12 mouse cellular contexts compared by ENCODE assay signal in the genomic region with DNA sequence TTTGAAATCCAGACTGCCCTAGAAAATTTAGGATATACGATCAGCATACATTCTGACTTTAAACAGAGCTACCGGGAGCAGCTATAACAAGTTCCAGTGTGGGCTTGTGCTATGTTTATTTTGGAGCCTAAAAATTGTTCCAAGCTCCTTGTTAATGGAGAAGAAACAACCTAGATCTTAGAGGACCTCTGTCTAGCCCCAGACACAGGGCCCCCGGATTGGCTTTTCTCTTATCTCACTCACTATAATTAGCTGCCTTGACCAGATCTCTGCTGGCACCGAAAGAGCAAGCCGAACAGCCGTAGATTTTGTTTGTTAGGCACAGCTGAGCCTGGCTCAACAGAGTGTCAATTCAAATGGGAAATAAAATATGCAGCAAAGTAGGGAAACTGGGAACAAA. TPM values are rescaled to one million over a fixed set of nuclear protein-coding genes. Genes with fewer than 3 reads are reported as not detected.
DNase-seq lines count a peak whose midpoint lies in the region; ATAC-seq and TF ChIP-seq lines count a peak whose summit lies in the region.
"Had no signal": no experiment of that assay in that cellular context is flagged by ENCODE, and none has a peak within 500 bp of the region (broad histone marks: within the 10 kb centered on the region; RNA-seq: fewer than 3 reads in every experiment).

No protein-coding gene starts in this region.

- peak; percentile 54 for ATAC-seq in forebrain, postnatal 0 days
- ATAC-seq in forebrain, embryonic 11.5 days (replicated peaks; ENCODE audit: low FRiP score) = no peak
- peak; percentile 57; the same call in 1 of the 2 replicates for ATAC-seq in lung, embryonic 14.5 days (ENCODE audit: insufficient read depth)
- no peak for ATAC-seq in embryonic facial prominence, embryonic 14.5 days (ENCODE audit: low read depth)
- ATAC-seq: hindbrain, postnatal 0 days had no signal

- no peaks in the 10 kb centered on the region for H3K27me3 ChIP-seq in forebrain, postnatal 0 days (ENCODE audit: insufficient read depth, low read length)
- no peaks in the 10 kb centered on the region for H3K27me3 ChIP-seq in forebrain, embryonic 11.5 days (ENCODE audit: control insufficient read depth, insufficient read depth, low read length)
- H3K27me3 ChIP-seq in lung, embryonic 14.5 days (ENCODE audit: insufficient read depth, low read length) = no peaks in the 10 kb centered on the region
- H3K27me3 ChIP-seq in embryonic facial prominence, embryonic 14.5 days (replicated peaks; ENCODE audit: control insufficient read depth, insufficient read depth, low read length) = no peaks in the 10 kb centered on the region

- TF ChIP-seq CTCF in forebrain, postnatal 0 days (IDR thresholded peaks at IDR 0.05; ENCODE audit: low read depth) = no peak
- no peak for TF ChIP-seq CTCF in lung, embryonic 14.5 days (IDR thresholded peaks at IDR 0.05; ENCODE audit: low read depth)
- no peak for TF ChIP-seq CTCF in lung, adult 2 months (IDR thresholded peaks at IDR 0.05; ENCODE audit: insufficient read depth, low read length)

- no peak overlapping the region for H3K4me2 ChIP-seq in forebrain, postnatal 0 days (ENCODE audit: low read depth)
- H3K4me2 ChIP-seq in forebrain, embryonic 11.5 days (ENCODE audit: low read depth, low read length, severe bottlenecking) = no peak overlapping the region
- peak overlapping the region; percentile 22; the same call in 1 of the 2 replicates for H3K4me2 ChIP-seq in lung, embryonic 14.5 days
- H3K4me2 ChIP-seq in embryonic facial prominence, embryonic 14.5 days (ENCODE audit: low read depth, low read length) = no peak overlapping the region

- TF ChIP-seq POLR2A in lung, adult 2 months (IDR thresholded peaks at IDR 0.05; ENCODE audit: borderline replicate concordance, extremely low read depth, low read depth, low read length) = no peak

- H3K27ac ChIP-seq in forebrain, postnatal 0 days (ENCODE audit: low read depth, low read length) = no peak overlapping the region
- H3K27ac ChIP-seq in forebrain, embryonic 11.5 days (ENCODE audit: low read depth, low read length) = no peak overlapping the region
- peak overlapping the region; percentile 63 for H3K27ac ChIP-seq in lung, embryonic 14.5 days (ENCODE audit: low read depth)
- H3K27ac ChIP-seq in embryonic facial prominence, embryonic 14.5 days (replicated peaks; ENCODE audit: low read depth, low read length) = peak overlapping the region; percentile 56; the same call in 1 of the 2 replicates
- H3K27ac ChIP-seq: hindbrain, postnatal 0 days had no signal

- H3K4me3 ChIP-seq in forebrain, postnatal 0 days (ENCODE audit: low read depth, low read length) = no peak overlapping the region
- no peak overlapping the region for H3K4me3 ChIP-seq in forebrain, embryonic 11.5 days (ENCODE audit: low read depth, low read length)
- no peak overlapping the region for H3K4me3 ChIP-seq in lung, embryonic 14.5 days (ENCODE audit: low read depth, low read length)
- no peak overlapping the region for H3K4me3 ChIP-seq in lung, adult 2 months (replicated peaks; ENCODE audit: extremely low read depth, low read depth, low read length)
- no peak overlapping the region for H3K4me3 ChIP-seq in embryonic facial prominence, embryonic 14.5 days (ENCODE audit: low read depth, low read length)
- H3K4me3 ChIP-seq: myocyte had no signal

- DNase-seq in forebrain, postnatal 0 days = no peak
- DNase-seq in forebrain, embryonic 11.5 days (ENCODE audit: low spot score) = no peak
- peak; percentile 52 for DNase-seq in lung, embryonic 14.5 days
- no peak for DNase-seq in lung, adult 2 months
- peak; percentile 39 for DNase-seq in embryonic facial prominence, embryonic 14.5 days (ENCODE audit: low spot score)
- DNase-seq in layer of hippocampus, adult 8-10 months (ENCODE audit: low spot score in 2 of 2) = peak; percentile 46 to 52
- DNase-seq in thymus, postnatal 0 days (ENCODE audit: low spot score) = no peak
- no peak for DNase-seq in thymus, postnatal 25 days
- DNase-seq: lung, postnatal 4 days; retina, postnatal 1 day had no signal

- H3K9me3 ChIP-seq in forebrain, postnatal 0 days (ENCODE audit: low read length) = no peaks in the 10 kb centered on the region
- H3K9me3 ChIP-seq in forebrain, embryonic 11.5 days (ENCODE audit: control insufficient read depth, low read length) = no peaks in the 10 kb centered on the region
- H3K9me3 ChIP-seq in lung, embryonic 14.5 days (ENCODE audit: low read depth, low read length) = no peaks in the 10 kb centered on the region
- H3K9me3 ChIP-seq in embryonic facial prominence, embryonic 14.5 days (ENCODE audit: control insufficient read depth, low read length) = no peaks in the 10 kb centered on the region

- WGBS in forebrain, postnatal 0 days = 26% methylated on average over 6 of the region's 6 CpGs
- WGBS in forebrain, embryonic 11.5 days = 73% methylated on average over 6 of the region's 6 CpGs
- WGBS in lung, embryonic 14.5 days = 9% methylated on average over 6 of the region's 6 CpGs
- WGBS in lung, adult 2 months = 34% methylated on average over 6 of the region's 6 CpGs
- 28% methylated on average over 6 of the region's 6 CpGs for WGBS in embryonic facial prominence, embryonic 14.5 days

- no peak overlapping the region for H3K9ac ChIP-seq in forebrain, postnatal 0 days
- H3K9ac ChIP-seq in forebrain, embryonic 11.5 days (ENCODE audit: low read length) = no peak overlapping the region
- no peak overlapping the region for H3K9ac ChIP-seq in lung, embryonic 14.5 days
- no peak overlapping the region for H3K9ac ChIP-seq in embryonic facial prominence, embryonic 14.5 days (ENCODE audit: low read depth, low read length)

- H3K4me1 ChIP-seq in forebrain, postnatal 0 days (ENCODE audit: insufficient read depth) = no peaks in the 10 kb centered on the region
- H3K4me1 ChIP-seq in forebrain, embryonic 11.5 days (replicated peaks; ENCODE audit: control insufficient read depth, insufficient read depth, low read length) = no peaks in the 10 kb centered on the region
- peaks cover 8% of the 10 kb centered on the region; the same call in 1 of the 2 replicates for H3K4me1 ChIP-seq in lung, embryonic 14.5 days (ENCODE audit: insufficient read depth)
- H3K4me1 ChIP-seq in lung, adult 2 months (ENCODE audit: control insufficient read depth, insufficient read depth, low read length) = no peaks in the 10 kb centered on the region
- peaks cover 4% of the 10 kb centered on the region; the same call in 1 of the 2 replicates for H3K4me1 ChIP-seq in embryonic facial prominence, embryonic 14.5 days (ENCODE audit: control insufficient read depth, insufficient read depth, low read length)

- H3K36me3 ChIP-seq in forebrain, postnatal 0 days (ENCODE audit: insufficient read depth) = no peaks in the 10 kb centered on the region
- H3K36me3 ChIP-seq in forebrain, embryonic 11.5 days (ENCODE audit: control insufficient read depth, insufficient read depth, low read length) = no peaks in the 10 kb centered on the region
- H3K36me3 ChIP-seq in lung, embryonic 14.5 days (ENCODE audit: insufficient read depth) = no peaks in the 10 kb centered on the region
- H3K36me3 ChIP-seq in embryonic facial prominence, embryonic 14.5 days (ENCODE audit: control insufficient read depth, insufficient read depth, low read length) = no peaks in the 10 kb centered on the region

RNA-seq across cellular contexts. Expression of a gene that starts 50.1 kb away (rescaled TPM):
- 16.3 and 20.1 TPM in 2 replicates for total RNA-seq in forebrain, postnatal 0 days (2014; rRNA removed)
- 20.4 and 30.4 TPM in 2 replicates for polyA plus RNA-seq in forebrain, postnatal 0 days (2015; fragmentation: Nextera tagmentation; extraction: Ambion mirVana)
- 38.1 and 39.6 TPM in 2 replicates for polyA plus RNA-seq in forebrain, embryonic 11.5 days (2014; fragmentation: Nextera tagmentation; extraction: Ambion mirVana)
- polyA plus RNA-seq in lung, embryonic 14.5 days (2014; fragmentation: Nextera tagmentation; extraction: Ambion mirVana) = 31.1 and 34.3 TPM in 2 replicates
- polyA plus RNA-seq in lung, adult 2 months (2012; rRNA removed) = 41.7 and 56.8 TPM in 2 replicates
- polyA plus RNA-seq in embryonic facial prominence, embryonic 14.5 days (2014; fragmentation: Nextera tagmentation; extraction: Ambion mirVana) = 32.1 and 33.9 TPM in 2 replicates
- 10 to 100 TPM; 44.2 to 50.5 (median 46.9) TPM for total RNA-seq in layer of hippocampus, adult 8-10 months (2022)
- 23.4 and 30.4 TPM in 2 replicates for polyA plus RNA-seq in thymus, postnatal 0 days (2015; fragmentation: Nextera tagmentation; extraction: Ambion mirVana)

RNA-seq across cellular contexts. Expression of a gene that starts 50.6 kb away (rescaled TPM):
- total RNA-seq in forebrain, postnatal 0 days (2014; rRNA removed) = 205 and 233 TPM in 2 replicates
- polyA plus RNA-seq in forebrain, postnatal 0 days (2015; fragmentation: Nextera tagmentation; extraction: Ambion mirVana) = 249 and 277 TPM in 2 replicates
- polyA plus RNA-seq in forebrain, embryonic 11.5 days (2014; fragmentation: Nextera tagmentation; extraction: Ambion mirVana) = 270 and 288 TPM in 2 replicates
- 303 and 307 TPM in 2 replicates for polyA plus RNA-seq in lung, embryonic 14.5 days (2014; fragmentation: Nextera tagmentation; extraction: Ambion mirVana)
- 10.3 and 21.3 TPM in 2 replicates for polyA plus RNA-seq in lung, adult 2 months (2012; rRNA removed)
- polyA plus RNA-seq in embryonic facial prominence, embryonic 14.5 days (2014; fragmentation: Nextera tagmentation; extraction: Ambion mirVana) = 297 TPM in 2 replicates
- total RNA-seq in layer of hippocampus, adult 8-10 months (2022) = 100 to 1,000 TPM; 274 to 299 (median 288) TPM
- 259 and 261 TPM in 2 replicates for polyA plus RNA-seq in thymus, postnatal 0 days (2015; fragmentation: Nextera tagmentation; extraction: Ambion mirVana)

Comparison
In these comparisons a context has a peak if more than half of its experiments do, and no peak if none do; other contexts are left out.
1. ATAC-seq: peak in forebrain, postnatal 0 days (single experiment) and lung, embryonic 14.5 days (single experiment); none in forebrain, embryonic 11.5 days (single experiment) and embryonic facial prominence, embryonic 14.5 days (single experiment).
2. DNase-seq: peak in lung, embryonic 14.5 days (single experiment), embryonic facial prominence, embryonic 14.5 days (single experiment) and layer of hippocampus, adult 8-10 months (2 of 2); none in forebrain, postnatal 0 days (single experiment), forebrain, embryonic 11.5 days (single experiment), lung, adult 2 months (single experiment), thymus, postnatal 0 days (single experiment) and thymus, postnatal 25 days (single experiment).
3. RNA of a gene that starts 50.6 kb away (polyA plus RNA-seq): 303 to 307 TPM in lung, embryonic 14.5 days, 297 TPM in embryonic facial prominence, embryonic 14.5 days, 270 to 288 TPM in forebrain, embryonic 11.5 days, 249 to 277 TPM in forebrain, postnatal 0 days and 259 to 261 TPM in thymus, postnatal 0 days; 10.3 to 21.3 TPM in lung, adult 2 months; every median in the first group is over 10 times any median in the second.
4. H3K27ac ChIP-seq: peak in lung, embryonic 14.5 days (single experiment) and embryonic facial prominence, embryonic 14.5 days (single experiment); none in forebrain, postnatal 0 days (single experiment) and forebrain, embryonic 11.5 days (single experiment).